Mouse (Mus musculus) bone marrow macrophage, adult 2 months (primary cell): Measurements from ENCODE around the gene Atg16l1.

Experiments
- CTCF ChIP-seq: IDR thresholded peaks from 2 replicates; pipeline ENCODE4 v1.5.1; 2012; ENCODE audit warnings: low read depth, mild to moderate bottlenecking, low read length, moderate library complexity
- POLR2A ChIP-seq: IDR thresholded peaks from 2 replicates; pipeline ENCODE4 v1.6.1; 2012; ENCODE audit warnings: mild to moderate bottlenecking, low read depth, low read length, borderline replicate concordance

GRCm38 (mm10) chr1:87769263-87769662, 13.6 kb downstream of the Atg16l1 start:
- TF ChIP-seq CTCF (no peak), POLR2A (no peak)
